Mouse (Mus musculus) liver, postnatal 0 days (tissue): Measurements from ENCODE around the gene Asic1.

Source experiments
- CTCF ChIP-seq: sonication (generic); IDR thresholded peaks from 2 replicates; pipeline ENCODE4 v1.5.1; 2016; ENCODE audit warnings: antibody characterized with exemption, low read depth
- EP300 ChIP-seq: IDR thresholded peaks from 2 replicates; pipeline ENCODE4 v1.6.1; 2016; ENCODE audit warnings: antibody characterized with exemption, low read depth, mild to moderate bottlenecking

DNA sequence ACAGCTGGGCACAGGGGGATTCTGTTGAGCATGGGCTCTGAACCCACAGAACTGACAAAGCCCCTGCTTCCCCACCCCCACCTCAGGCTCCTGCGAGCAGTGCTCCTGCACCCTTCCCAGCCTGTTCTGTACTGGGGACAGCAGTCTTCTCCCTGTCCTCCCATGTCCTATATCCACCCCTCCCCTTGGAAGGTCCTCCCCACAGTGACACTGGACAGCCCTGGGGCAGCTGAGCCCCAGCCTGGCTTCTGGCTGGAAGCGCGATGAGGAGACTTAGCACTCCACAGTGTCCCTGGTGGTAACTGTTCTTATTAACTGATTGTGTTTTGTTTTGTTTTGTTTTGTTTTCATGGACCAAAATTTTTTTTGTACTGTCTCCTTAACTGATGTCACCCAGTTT, 43.4 kb downstream of the Asic1 start:
- TF ChIP-seq CTCF, result no peak
- no peak for TF ChIP-seq EP300
